Mouse (Mus musculus): ENCODE data around the gene Olfr523.

DNA sequence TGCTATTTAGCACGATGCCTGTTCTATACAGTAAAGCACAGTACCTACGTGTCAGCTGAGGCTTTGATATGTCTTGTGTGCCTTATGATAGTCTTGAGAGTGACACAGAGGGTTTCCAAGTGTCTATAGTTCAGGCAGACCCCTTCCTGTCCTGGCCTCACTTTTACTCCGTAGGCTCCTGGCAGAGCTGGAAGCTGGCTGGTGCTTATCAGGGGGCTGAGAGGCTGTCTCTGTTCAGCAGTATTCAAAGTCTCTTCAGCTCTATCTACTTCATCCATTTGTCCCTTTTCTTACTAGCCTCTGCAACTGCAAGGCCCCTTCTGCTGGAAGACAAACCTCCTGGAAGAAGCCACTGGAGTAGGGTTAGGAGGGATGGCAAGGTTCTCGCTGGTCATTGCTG, 28.1 kb downstream of the Olfr523 start:
- TF ChIP-seq CTCF (conservative IDR thresholded peaks at IDR 0.05; ENCODE audit: insufficient read depth, insufficient read length, low read depth, low read length) (no peak), POLR2A (IDR thresholded peaks at IDR 0.05; ENCODE audit: low read depth, low read length) (no peak)

All from kidney, adult 2 months (tissue).